Mouse (Mus musculus): ENCODE measurements around the gene Mrpl23.

The Mrpl23 gene

GRCm38 (mm10) chr7:142520331-142520730, 12.2 kb upstream of the Mrpl23 start:
- DNase-seq (ENCODE audit: low read depth, low spot score), result no peak

DNA sequence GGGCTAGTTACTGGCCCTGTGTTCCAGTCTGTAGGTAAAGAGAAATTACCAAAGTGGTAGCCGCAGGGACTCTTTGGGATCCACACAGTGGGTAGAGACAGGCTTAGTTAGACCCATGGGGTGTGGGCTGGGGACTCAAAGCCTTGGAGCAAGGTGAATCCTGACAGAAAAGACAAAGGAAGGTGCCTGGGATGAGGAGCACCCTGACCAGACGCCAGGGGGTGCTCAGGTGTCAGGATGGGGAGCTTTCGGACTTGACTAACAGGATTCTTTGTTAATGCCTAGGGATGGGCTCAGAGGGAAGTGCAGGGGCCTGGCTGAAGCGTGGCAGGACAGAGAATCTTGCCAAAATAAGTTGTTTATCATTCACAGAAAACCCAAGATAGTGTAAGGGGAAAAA, 10.1 kb upstream of the Mrpl23 start:
- peak; percentile 82 for DNase-seq (ENCODE audit: low read depth, low spot score)

DNA sequence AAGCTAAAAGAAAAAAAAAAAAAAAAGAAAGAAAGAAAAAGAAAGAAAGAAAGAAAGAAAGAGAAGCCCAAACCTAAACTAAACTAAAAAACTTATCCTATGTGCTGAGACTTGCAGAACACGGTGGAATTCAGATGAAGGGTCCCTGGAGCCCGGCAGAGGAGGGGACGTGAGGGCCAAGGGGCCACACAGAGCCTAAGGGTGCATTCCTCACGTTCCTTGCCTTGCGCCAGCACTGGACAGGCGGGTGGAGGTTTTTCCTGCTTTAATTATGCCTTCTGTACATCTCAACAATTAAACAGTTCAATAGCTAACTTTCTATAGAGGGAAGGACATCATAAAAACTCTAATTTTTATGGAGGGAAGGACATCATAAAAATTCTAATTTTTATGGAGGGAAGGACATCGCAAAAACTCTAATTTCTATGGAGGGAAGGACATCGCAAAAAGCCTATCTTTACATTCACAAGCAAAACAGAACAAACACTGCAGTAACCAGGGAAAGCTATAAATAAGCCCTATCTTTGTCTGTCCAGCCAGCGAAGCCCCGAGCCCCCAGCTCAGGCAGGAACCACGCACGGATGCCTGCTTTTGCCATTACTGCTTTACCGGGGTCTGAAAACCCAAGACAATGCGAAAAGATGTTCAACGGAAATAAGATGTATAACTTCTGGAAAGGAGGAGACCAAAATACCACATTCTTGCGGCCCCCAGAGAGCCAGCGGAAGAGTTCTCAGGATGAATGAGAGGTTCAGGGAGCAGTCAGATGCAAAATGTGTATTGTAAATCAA, 9.1 kb upstream of the Mrpl23 start:
- DNase-seq (ENCODE audit: low read depth, low spot score), result no peak

DNA sequence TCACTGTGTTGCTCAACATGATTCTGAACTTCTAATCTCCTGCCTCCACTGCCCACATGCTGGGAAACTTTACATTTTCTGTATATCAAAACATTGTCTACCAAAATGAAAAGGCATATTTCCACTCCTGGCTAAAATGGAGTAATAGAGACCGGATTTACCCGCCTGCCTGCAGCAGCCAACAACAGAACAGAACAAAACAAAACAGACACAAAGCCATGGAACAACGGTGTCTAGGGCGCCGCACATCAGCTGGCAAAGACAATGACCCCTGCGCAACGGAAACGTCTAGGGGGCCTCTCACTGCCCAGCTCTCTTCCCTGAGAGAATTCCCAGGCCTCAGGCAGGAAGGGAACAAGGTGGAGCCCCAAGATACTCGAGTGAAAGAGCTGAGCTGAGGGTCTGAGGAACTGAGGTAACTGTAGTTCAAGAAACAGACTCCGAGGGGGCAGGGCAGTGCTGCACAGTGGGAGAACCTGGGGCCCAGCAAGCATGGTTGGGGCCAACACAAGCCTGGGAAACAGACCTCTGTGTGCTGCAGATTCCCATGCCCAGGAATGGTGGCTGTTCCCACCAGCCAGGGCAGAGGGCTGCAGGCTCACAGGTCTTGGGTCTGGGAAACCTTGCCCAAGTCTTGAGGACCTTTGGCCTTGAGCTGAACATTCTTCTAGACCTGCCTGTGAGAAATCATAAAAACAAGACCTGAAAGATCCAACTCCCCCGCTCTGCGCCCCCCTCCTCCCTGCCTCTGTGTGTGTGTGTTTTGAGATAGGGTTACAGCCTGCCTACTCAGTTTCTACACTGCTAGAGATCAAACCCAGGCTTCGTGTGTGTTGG, 6.9 kb upstream of the Mrpl23 start:
- no peak for DNase-seq (ENCODE audit: low read depth, low spot score)

DNA sequence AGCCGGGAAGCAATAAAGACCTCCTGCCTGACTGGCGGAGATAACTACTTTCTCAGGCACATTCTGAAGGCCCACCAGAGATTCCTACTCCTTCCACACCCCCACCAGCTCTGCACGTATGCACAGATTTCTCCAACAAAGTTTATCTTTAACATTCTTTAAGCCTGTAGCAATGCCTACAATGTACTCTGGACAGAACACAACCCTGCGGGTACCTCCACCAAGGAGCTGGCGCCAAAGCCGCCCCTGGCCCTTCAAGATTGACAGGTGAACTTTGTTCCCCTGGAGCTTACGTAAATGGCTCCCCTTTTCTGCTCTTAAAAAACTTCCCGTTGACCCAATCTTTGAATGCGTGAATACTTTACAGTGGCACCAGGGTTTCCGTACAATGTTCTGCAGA, 3.1 kb upstream of the Mrpl23 start:
- no peak for DNase-seq (ENCODE audit: low read depth, low spot score)

DNA sequence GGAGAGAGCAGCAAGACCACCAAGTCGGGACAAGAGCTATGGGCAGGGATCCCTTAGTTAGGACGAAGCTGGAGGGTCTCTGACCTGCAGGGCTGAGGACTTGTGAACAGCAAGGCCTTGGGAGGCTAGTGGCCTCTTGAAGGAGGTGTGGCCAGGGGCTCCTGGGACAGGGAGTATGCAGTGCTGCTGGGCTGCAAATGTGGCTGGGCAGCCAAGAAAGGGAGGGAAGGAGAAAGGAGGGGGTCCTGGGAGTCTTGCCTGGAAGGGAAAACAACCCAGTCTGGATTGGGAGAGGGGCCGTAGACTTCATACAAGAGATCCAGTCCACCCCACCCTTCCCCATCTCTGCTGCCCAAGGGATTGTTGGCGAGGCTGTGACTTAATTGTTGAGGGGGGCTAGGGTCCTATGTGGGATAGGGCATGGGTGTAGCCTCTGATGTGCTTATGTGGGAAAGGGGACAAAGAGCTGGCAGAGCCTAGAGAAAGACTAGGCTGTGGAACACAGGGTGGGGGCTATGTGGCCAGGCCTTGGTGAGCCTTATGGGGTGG, 439 bp upstream of the Mrpl23 start:
- DNase-seq (ENCODE audit: low read depth, low spot score), result no peak

- peak; percentile 86 for DNase-seq (ENCODE audit: low read depth, low spot score)
These were observed 771 bp downstream of the Mrpl23 start for GRCm38 (mm10) chr7:142533059-142533855.

- DNase-seq (ENCODE audit: low read depth, low spot score), result no peak
These were observed 2.6 kb downstream of the Mrpl23 start for GRCm38 (mm10) chr7:142535116-142535515.

- DNase-seq (ENCODE audit: low read depth, low spot score), result no peak
These were observed 3.3 kb downstream of the Mrpl23 start for GRCm38 (mm10) chr7:142535832-142536231.

- no peak for DNase-seq (ENCODE audit: low read depth, low spot score)
These were observed 4.7 kb downstream of the Mrpl23 start for GRCm38 (mm10) chr7:142537181-142537580.

DNA sequence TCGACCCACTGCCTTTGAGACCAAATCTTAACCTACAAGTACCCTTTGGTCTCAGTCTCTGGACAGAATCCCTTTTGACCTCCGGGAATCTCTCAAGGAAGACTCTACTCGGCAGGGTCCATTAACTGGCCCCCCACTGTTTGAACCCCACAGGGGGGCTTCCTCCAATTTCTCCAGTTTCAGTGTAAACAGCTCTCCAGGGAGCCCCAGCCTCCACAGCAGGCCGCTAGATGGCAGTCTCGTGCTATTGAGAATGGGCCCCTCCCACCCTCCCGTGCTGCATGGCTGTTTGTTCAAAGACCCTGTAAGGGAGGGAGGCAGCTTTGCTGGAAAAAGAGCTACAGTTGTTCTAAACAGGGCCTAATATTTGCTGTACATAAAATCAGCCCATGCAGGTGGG, 5.4 kb downstream of the Mrpl23 start:
- DNase-seq (ENCODE audit: low read depth, low spot score), result peak; percentile 82

GRCm38 (mm10) chr7:142538291-142538690, 5.8 kb downstream of the Mrpl23 start:
- DNase-seq (ENCODE audit: low read depth, low spot score), result no peak

DNA sequence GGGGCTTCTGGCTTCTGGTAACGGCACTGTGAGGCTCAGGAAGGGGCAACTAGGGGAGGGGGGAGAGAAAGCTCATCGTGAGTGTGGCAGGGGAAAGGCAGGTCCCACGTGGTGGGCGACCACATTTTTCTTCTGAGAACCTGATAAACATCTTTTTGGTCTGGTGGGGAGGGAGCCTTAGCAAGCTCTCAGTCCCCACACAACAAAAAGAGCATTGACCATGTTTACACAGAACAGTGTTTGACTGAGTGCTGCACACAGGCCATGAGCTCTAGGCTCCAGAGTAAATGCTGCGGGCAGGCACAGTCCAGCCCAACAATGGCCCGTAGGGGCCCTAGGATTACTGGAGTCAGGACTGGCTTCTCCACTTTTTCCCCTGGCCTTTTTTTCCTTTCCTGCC, 6.3 kb downstream of the Mrpl23 start:
- DNase-seq (ENCODE audit: low read depth, low spot score), result no peak

- no peak for DNase-seq (ENCODE audit: low read depth, low spot score)
These were observed 7.3 kb downstream of the Mrpl23 start for GRCm38 (mm10) chr7:142539828-142540227.

DNA sequence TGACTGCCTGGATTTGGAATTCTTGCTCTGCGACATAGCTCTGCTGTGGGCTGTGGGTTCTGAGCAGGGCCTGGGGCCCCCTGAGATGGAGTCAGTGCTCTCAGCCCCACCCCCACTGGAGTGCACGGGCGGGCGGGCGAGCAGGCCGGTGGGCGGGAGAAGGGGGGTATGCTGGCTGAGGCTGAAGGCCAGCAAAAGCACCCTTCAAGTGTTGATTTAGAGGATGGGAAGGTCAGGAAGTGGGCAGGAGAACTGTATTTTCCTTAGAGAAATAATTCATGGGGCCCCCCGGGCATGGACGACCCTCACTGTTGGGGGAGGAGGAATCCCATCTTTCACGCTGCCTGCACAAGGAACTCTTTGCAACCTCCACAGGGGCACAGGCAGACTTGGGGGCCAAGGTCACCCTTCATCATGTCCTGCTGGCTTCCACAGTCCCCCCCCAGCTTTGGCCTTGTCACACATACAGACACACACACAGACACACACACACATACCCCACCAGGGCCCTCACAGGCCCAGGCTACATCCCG, 10.4 kb downstream of the Mrpl23 start:
- DNase-seq (ENCODE audit: low read depth, low spot score), result no peak

DNA sequence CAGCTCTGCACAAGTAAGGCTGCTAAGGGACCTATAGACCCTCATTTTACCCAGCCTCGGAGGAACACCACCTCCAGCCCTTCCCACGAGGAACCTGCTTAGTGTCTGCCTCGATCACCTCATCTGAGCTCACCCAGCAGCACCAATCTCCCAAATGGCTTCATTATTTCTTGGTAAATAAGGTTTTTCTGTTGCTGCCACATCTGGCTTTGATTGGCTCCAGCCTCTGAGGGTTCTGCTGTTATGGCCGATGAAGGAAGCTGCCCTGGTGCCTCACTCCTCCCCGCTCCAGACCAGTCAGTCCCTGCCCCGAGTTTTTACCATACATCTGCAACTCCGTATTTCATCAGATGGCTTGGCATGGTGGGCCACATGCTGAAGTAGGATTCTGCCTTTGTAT, 13.5 kb downstream of the Mrpl23 start:
- no peak for DNase-seq (ENCODE audit: low read depth, low spot score)

GRCm38 (mm10) chr7:142547874-142548273, 15.4 kb downstream of the Mrpl23 start:
- no peak for DNase-seq (ENCODE audit: low read depth, low spot score)

- DNase-seq (ENCODE audit: low read depth, low spot score), result no peak
These were observed 16.2 kb downstream of the Mrpl23 start for GRCm38 (mm10) chr7:142548706-142549105.

DNA sequence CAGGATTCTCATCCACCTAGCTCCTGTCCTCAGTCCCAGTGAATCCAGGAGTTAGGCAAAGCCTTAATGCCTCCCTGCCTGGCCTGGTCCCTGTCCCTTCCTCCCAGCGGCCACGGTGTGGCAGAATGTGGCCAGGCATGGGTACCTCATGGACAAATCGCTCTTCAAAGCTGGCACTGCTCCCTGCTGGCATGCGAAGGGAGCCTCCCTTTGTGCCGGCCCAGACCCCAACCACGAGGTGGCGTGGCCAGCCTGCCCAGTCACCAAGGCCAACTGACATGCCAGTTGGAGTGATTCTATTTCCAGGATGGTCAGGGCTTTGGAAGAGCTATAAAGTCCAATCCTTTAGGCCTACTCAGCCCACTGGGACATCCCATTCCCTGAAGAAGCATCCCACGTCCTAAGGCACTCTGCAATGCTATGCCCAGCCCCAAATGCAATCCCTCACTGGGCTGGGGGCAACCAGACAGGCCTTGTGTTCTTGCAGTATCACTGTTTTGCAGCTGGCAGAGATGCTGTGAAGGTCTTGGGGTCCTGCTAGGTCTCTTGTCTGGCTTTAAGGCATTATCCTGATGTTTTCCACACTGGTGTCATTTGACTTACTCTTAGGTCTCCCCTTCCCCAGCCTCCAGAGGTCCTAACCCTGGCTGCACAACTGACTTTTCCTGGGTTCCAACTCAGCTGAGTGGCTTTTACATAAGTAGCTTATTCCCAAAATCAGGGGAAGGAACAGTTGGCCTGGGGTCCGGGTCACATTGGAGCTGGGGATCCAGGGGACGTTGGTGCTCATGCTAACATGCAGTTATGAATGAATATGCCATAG, 17.7 kb downstream of the Mrpl23 start:
- DNase-seq (ENCODE audit: low read depth, low spot score), result no peak

- DNase-seq (ENCODE audit: low read depth, low spot score), result no peak
These were observed 18.5 kb downstream of the Mrpl23 start for GRCm38 (mm10) chr7:142550935-142551373.

DNA sequence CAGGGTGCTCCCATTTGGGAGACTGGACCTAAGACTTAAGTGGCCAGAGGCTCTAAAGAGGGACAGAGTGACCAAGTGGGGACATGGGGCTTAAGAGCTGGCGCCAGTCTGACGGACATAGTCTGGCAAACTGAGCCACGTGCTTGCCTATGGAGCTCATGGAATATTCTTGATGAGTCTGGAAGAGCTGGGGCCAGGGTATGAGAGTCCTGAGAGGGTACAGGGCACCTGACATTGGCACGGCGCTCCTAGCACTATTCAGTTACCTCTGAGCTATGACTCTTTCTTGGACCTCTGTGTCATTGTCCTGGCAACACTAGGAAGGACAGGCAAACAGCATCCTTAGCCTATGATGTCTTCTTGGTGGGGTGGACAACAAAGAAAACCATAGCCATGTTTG, 19.2 kb downstream of the Mrpl23 start:
- no peak for DNase-seq (ENCODE audit: low read depth, low spot score)
